Mouse (Mus musculus) liver, postnatal 0 days (tissue): Measurements from ENCODE around the gene Kcnq5. TPM values are rescaled to one million over a fixed set of nuclear protein-coding genes. Genes with fewer than 3 reads are reported as not detected.

ENCODE experiments used
- ATAC-seq: fragments of 200-750 bp; cut with Nextera tagmentation; 2 replicates; pipeline ENCODE4 v1.8.0; 2017; ENCODE audit warnings: mild to moderate bottlenecking, moderate library complexity
- DNase-seq: peaks from one replicate; pipeline ENCODE4 v3.0.0-alpha.2; 2016
- H3K27ac ChIP-seq: fragments of 300-500 bp; sonication (generic); 2 replicates; pipeline ENCODE4 v1.5.1; 2014; ENCODE audit warnings: antibody characterized with exemption, moderate library complexity, mild to moderate bottlenecking, low read depth
- H3K27me3 ChIP-seq: fragments of 300-500 bp; sonication (generic); 2 replicates; pipeline ENCODE4 v1.6.1; 2014; ENCODE audit warnings: low read length, control low read depth, mixed read lengths; ENCODE audit not compliant: insufficient read depth
- H3K36me3 ChIP-seq: fragments of 300-500 bp; sonication (generic); replicated peaks from 2 replicates; pipeline ENCODE4 v1.6.1; 2014; ENCODE audit warnings: mild to moderate bottlenecking, control low read depth, low read length, moderate library complexity, mixed read lengths; ENCODE audit not compliant: insufficient read depth
- H3K4me1 ChIP-seq: fragments of 300-500 bp; sonication (generic); 2 replicates; pipeline ENCODE4 v1.6.1; 2014; ENCODE audit warnings: antibody characterized with exemption, mild to moderate bottlenecking, control low read depth; ENCODE audit not compliant: insufficient read depth
- H3K4me2 ChIP-seq: fragments of 300-500 bp; sonication (generic); 2 replicates; pipeline ENCODE4 v1.6.1; 2014; ENCODE audit warnings: low read depth, mild to moderate bottlenecking, low read length, moderate library complexity, mixed read lengths
- H3K4me3 ChIP-seq: fragments of 300-500 bp; sonication (generic); 2 replicates; pipeline ENCODE4 v1.5.1; 2014; ENCODE audit warnings: low read depth, low read length
- H3K9ac ChIP-seq: fragments of 300-500 bp; sonication (generic); replicated peaks from 2 replicates; pipeline ENCODE4 v1.6.1; 2014; ENCODE audit warnings: mild to moderate bottlenecking, moderate library complexity
- H3K9me3 ChIP-seq: fragments of 300-500 bp; sonication (generic); 2 replicates; pipeline ENCODE4 v1.6.1; 2016; ENCODE audit warnings: mild to moderate bottlenecking, control low read depth, low read length, mixed read lengths
- CTCF ChIP-seq: sonication (generic); IDR thresholded peaks from 2 replicates; pipeline ENCODE4 v1.5.1; 2016; ENCODE audit warnings: antibody characterized with exemption, low read depth
- EP300 ChIP-seq: IDR thresholded peaks from 2 replicates; pipeline ENCODE4 v1.6.1; 2016; ENCODE audit warnings: antibody characterized with exemption, low read depth, mild to moderate bottlenecking
- WGBS: fragments of 180-500 bp; shearing (Covaris S2); extraction: QIAGEN DNeasy Blood & Tissue Kit; methylation state at CpG from one replicate; pipeline ENCODE4 v1.1.7; 2014; ENCODE audit not compliant: insufficient replicate concordance; 5-methylcytosine and 5-hydroxymethylcytosine counted together
- polyA plus RNA-seq: library from polyadenylated mRNA; unstranded; fragments of >200 nt; fragmentation: Nextera tagmentation; extraction: Ambion mirVana; gene quantifications from 2 replicates; pipeline ENCODE4 v1.2.1, GENCODE M21; 2015

Gene Kcnq5
- polyA plus RNA-seq, 1 experiment from 2014 or later = 0.21 TPM

DNA sequence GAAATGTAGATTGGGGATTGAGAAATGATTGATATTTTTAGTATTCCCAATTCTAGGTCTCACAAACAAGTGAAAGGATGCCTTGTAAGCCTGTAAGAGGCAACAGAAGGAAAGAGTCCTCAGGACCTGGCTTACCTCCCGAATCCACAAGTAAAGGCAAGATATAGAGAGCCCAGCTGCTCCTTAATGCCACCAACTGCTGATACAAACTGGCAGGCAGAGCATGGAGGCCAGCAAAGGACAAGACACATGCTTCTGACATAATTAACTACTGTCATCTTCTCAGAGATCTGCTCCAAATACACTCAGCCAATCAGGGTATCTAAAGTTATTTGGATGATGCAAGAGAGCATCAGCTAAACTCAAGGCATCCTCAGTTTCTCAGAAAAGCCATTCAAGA lies 93.3 kb downstream of the Kcnq5 start:
- TF ChIP-seq CTCF (no peak), EP300 (no peak)
- Histone ChIP-seq H3K4me2 (no peak overlapping the region), H3K27me3 (no peaks in the 10 kb centered on the region), H3K4me1 (no peaks in the 10 kb centered on the region), H3K27ac (no peak overlapping the region), H3K9me3 (no peaks in the 10 kb centered on the region), H3K36me3 (no peaks in the 10 kb centered on the region), H3K9ac (no peak overlapping the region), H3K4me3 (no peak overlapping the region)
- ATAC-seq (no peak), DNase-seq (no peak)
- 54% methylated on average over 1 of the region's 1 CpGs for WGBS

DNA sequence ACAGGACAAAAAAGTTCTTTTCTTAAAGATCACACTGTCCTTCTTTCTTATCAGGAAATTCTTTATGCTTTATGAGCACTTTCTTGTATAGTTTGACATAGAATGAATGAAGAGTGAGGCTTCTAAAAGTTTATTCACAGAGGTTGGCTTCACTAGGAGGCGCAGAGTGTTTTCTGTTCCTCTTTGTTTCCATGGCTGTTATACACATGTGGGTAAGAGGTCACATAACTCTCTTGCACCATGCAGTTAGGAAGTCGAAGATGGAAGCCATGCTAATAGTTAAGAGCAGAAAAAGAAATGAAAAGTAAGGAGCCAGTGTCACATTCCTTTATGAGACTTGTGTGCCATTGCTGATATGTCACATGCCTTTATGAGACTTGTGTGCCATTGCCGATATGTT lies 105.3 kb downstream of the Kcnq5 start:
- H3K4me2 ChIP-seq = no peak overlapping the region
- no peaks in the 10 kb centered on the region for H3K27me3 ChIP-seq
- H3K4me1 ChIP-seq = no peaks in the 10 kb centered on the region
- WGBS = 59% methylated on average over 3 of the region's 3 CpGs
- DNase-seq (no peak), ATAC-seq (no peak)
- H3K9me3 ChIP-seq = no peaks in the 10 kb centered on the region
- no peak overlapping the region for H3K9ac ChIP-seq
- no peaks in the 10 kb centered on the region for H3K36me3 ChIP-seq
- TF ChIP-seq EP300 = no peak
- no peak for TF ChIP-seq CTCF
- no peak overlapping the region for H3K27ac ChIP-seq
- H3K4me3 ChIP-seq = no peak overlapping the region

DNA sequence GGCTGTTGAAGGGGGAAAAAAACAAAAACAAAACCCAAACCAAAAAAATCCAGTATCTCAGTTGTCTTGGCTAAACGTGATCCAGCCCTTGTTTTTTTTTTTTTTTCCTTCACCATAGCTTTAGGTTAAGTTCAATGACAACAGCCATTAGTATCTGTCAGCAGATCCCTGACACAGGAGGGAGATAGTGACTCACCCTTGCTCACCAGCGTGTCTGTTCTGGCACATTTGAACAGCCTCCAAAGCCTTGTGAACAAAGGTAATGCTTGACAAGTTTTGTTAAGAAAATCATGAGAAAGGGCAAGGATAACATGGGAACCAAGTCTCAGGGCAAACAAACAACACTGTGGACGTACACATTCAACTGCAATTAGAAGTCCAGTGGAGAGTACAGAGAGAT lies 123.2 kb downstream of the Kcnq5 start:
- Histone ChIP-seq H3K27me3 (no peaks in the 10 kb centered on the region), H3K36me3 (no peaks in the 10 kb centered on the region), H3K4me2 (no peak overlapping the region), H3K9ac (no peak overlapping the region), H3K9me3 (no peaks in the 10 kb centered on the region), H3K4me1 (no peaks in the 10 kb centered on the region), H3K4me3 (no peak overlapping the region), H3K27ac (no peak overlapping the region)
- 45% methylated on average over 3 of the region's 3 CpGs for WGBS
- DNase-seq = no peak
- no peak for TF ChIP-seq EP300
- ATAC-seq = no peak

DNA sequence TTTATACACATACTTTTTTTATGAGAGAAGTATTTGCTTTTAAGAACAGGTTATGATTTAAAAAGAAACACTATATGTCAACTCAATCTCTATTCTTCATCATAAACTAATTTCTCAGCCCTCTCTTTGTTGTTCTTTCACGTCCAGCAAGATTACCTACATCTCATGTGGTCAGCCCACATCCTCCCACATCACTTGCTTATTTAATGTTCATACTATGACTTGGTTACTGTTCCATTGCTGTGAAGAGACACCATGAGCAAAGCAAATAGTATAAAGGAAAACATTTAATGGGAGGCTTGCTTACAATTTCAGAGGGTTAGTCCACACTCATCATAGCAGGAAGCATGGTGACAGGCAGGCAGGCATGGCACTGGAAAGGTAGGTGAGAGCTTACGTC lies 124.4 kb downstream of the Kcnq5 start:
- ATAC-seq (no peak), DNase-seq (no peak)
- Histone ChIP-seq H3K9me3 (no peaks in the 10 kb centered on the region), H3K36me3 (no peaks in the 10 kb centered on the region), H3K4me3 (no peak overlapping the region), H3K27me3 (no peaks in the 10 kb centered on the region), H3K9ac (no peak overlapping the region), H3K4me1 (no peaks in the 10 kb centered on the region), H3K27ac (no peak overlapping the region), H3K4me2 (no peak overlapping the region)
- TF ChIP-seq CTCF (no peak), EP300 (no peak)
- WGBS = 75% methylated on average over 2 of the region's 2 CpGs

DNA sequence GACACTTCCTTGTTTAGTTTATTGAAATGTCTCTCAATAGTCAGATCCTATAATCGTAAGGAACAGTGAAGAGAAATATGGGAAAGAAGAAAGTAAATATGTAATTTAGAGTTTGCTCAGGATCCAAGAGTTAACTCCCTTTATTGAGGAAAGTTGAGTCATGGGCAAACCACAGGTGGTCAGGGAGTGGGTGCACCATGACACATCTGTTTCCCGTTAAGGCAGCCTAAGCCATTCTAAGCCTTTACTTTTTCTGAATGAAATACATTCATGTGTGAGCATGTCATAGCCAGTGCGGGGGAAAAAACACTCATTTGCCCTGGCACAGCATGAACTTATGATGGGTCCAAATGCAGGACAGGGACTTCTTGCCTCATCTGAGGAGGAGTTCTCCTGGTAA lies 125.4 kb downstream of the Kcnq5 start:
- no peaks in the 10 kb centered on the region for H3K9me3 ChIP-seq
- no peaks in the 10 kb centered on the region for H3K4me1 ChIP-seq
- H3K9ac ChIP-seq = no peak overlapping the region
- TF ChIP-seq EP300 (no peak), CTCF (no peak)
- DNase-seq (no peak), ATAC-seq (no peak)
- no peak overlapping the region for H3K4me3 ChIP-seq
- H3K27me3 ChIP-seq = no peaks in the 10 kb centered on the region
- H3K36me3 ChIP-seq = no peaks in the 10 kb centered on the region
- no peak overlapping the region for H3K27ac ChIP-seq
- WGBS = 64% methylated on average over 3 of the region's 3 CpGs
- no peak overlapping the region for H3K4me2 ChIP-seq

DNA sequence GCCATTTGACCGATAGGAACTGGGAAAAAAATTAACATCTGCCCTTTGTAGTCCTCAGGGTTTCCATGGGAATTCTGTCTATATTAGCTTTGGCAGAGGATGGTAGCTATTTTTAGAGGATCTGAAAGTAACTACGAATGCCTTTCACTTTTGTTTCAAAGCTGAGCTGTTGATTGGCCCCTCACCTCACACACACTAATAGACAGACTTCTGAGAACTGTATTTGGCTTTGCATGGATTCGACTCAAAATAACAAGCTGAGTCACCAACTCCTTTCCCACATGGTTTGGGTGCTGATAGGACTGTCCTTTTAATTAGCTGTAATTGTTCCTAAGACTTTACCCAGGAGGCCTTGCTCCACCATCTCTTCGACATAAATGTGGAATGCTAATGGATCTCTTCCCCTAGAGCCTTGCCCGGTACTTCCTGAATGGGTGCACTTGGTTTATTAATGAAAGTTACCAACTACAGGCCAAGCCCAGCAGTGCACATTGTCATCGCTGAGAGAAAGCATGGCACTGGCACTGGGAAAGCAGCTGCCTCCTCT lies 131.8 kb downstream of the Kcnq5 start:
- H3K4me1 ChIP-seq = no peaks in the 10 kb centered on the region
- H3K27me3 ChIP-seq = no peaks in the 10 kb centered on the region
- no peak overlapping the region for H3K9ac ChIP-seq
- H3K4me2 ChIP-seq = 0 out of 2 replicates have a peak overlapping the region, but pooled peaks have one; percentile 11
- WGBS = 60% methylated on average over 6 of the region's 6 CpGs
- ATAC-seq (no peak), DNase-seq (no peak)
- no peaks in the 10 kb centered on the region for H3K9me3 ChIP-seq
- H3K36me3 ChIP-seq = no peaks in the 10 kb centered on the region
- TF ChIP-seq CTCF (no peak), EP300 (no peak)
- H3K4me3 ChIP-seq = no peak overlapping the region
- no peak overlapping the region for H3K27ac ChIP-seq

DNA sequence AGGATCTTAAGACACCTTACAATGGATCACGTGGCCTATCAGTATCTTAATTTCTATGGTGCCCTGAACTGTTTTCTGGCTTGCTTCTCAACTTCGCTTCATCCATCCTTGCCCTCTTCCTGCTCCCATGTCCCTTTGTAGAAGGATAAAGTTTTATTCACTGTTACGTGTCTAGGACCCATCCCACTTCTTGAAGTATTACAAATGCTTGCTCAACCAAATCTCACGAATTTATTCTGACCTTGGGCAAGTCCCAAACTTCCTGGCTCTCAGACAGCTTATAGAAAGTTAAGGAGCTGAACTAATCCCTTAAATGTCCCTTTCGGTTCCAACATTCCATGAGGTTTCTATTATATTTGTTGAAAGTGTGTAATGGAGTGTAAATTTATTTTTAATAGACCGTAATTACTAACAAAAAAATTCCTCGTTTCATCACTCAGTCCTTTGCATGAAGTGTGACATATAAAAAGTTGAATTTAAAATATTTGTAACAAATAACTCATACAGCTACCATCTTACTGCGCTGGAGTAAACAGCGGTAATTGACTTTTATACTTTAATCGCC lies 141.6 kb downstream of the Kcnq5 start:
- 77% methylated on average over 10 of the region's 10 CpGs for WGBS
- ATAC-seq = no peak
- Histone ChIP-seq H3K4me2 (no peak overlapping the region), H3K4me3 (no peak overlapping the region), H3K9ac (no peak overlapping the region), H3K9me3 (no peaks in the 10 kb centered on the region), H3K4me1 (no peaks in the 10 kb centered on the region), H3K36me3 (no peaks in the 10 kb centered on the region), H3K27me3 (no peaks in the 10 kb centered on the region), H3K27ac (no peak overlapping the region)
- no peak for DNase-seq
- TF ChIP-seq CTCF (no peak), EP300 (no peak)
